Mouse (Mus musculus) small intestine, adult 2 months (tissue): ENCODE results near the gene Hadh.

Experiments used
- CTCF ChIP-seq: fragments of 200-500 bp; IDR thresholded peaks from 2 replicates; pipeline ENCODE4 v1.5.1; 2012; ENCODE audit warnings: low read depth, mild to moderate bottlenecking, control low read depth, inconsistent platforms, low read length, moderate library complexity, mixed read lengths; ENCODE audit not compliant: insufficient replicate concordance, insufficient read length; ENCODE audit errors: extremely low read depth
- POLR2A ChIP-seq: fragments of 200-500 bp; IDR thresholded peaks from 2 replicates; pipeline ENCODE4 v1.6.1; 2012; ENCODE audit warnings: low read depth, mild to moderate bottlenecking, control low read depth, inconsistent platforms, low read length, moderate library complexity

- TF ChIP-seq POLR2A (no peak), CTCF (no peak)
Observed at GRCm38 (mm10) chr3:131317126-131317525, 45.2 kb upstream of the Hadh start.
